Mouse (Mus musculus) stomach, embryonic 16.5 days (tissue): ENCODE measurements at regions not wholly inside any gene's neighbourhood (a gene's known extent, or its start where the extent isn't known, plus 50 kb on each side); places are given as distances from the start of the nearest gene placed in this dataset.
"Not testable (repeated sequence)": the region's sequence is repeated elsewhere in the genome, so short reads cannot be mapped to it uniquely, and the experiment has no call there.

ENCODE experiments used
- ATAC-seq: fragments of 200-750 bp; cut with Nextera tagmentation; 2 replicates; pipeline ENCODE4 v1.8.0; 2017; ENCODE audit warnings: moderate number of reproducible peaks, moderate TSS enrichment; ENCODE audit not compliant: insufficient read depth, low FRiP score
- H3K27ac ChIP-seq: fragments of 300-500 bp; sonication (generic); 2 replicates; pipeline ENCODE4 v1.5.1; 2014; ENCODE audit warnings: low read length
- H3K27me3 ChIP-seq: fragments of 300-500 bp; sonication (generic); 2 replicates; pipeline ENCODE4 v1.6.1; 2014; ENCODE audit warnings: low read length, control low read depth, mixed read lengths; ENCODE audit not compliant: control insufficient read depth, insufficient read depth
- H3K36me3 ChIP-seq: fragments of 300-500 bp; sonication (generic); 2 replicates; pipeline ENCODE4 v1.6.1; 2014; ENCODE audit warnings: low read length; ENCODE audit not compliant: control insufficient read depth, insufficient read depth
- H3K4me1 ChIP-seq: fragments of 300-500 bp; sonication (generic); 2 replicates; pipeline ENCODE4 v1.6.1; 2014; ENCODE audit warnings: low read length, control low read depth, mixed read lengths; ENCODE audit not compliant: control insufficient read depth, insufficient read depth
- H3K4me2 ChIP-seq: fragments of 300-500 bp; sonication (generic); 2 replicates; pipeline ENCODE4 v1.6.1; 2014; ENCODE audit warnings: low read depth, low read length, mixed read lengths
- H3K4me3 ChIP-seq: fragments of 300-500 bp; sonication (generic); replicated peaks from 2 replicates; pipeline ENCODE4 v1.5.1; 2014; ENCODE audit warnings: mild to moderate bottlenecking, low read length
- H3K9ac ChIP-seq: fragments of 300-500 bp; sonication (generic); 2 replicates; pipeline ENCODE4 v1.6.1; 2014; ENCODE audit warnings: low read length
- H3K9me3 ChIP-seq: fragments of 300-500 bp; sonication (generic); replicated peaks from 2 replicates; pipeline ENCODE4 v1.6.1; 2016; ENCODE audit warnings: low read length, control low read depth; ENCODE audit not compliant: control insufficient read depth
- WGBS: fragments of 180-500 bp; shearing (Covaris S2); extraction: QIAGEN DNeasy Blood & Tissue Kit; methylation state at CpG from one replicate; pipeline ENCODE4 v1.1.7; 2014; 5-methylcytosine and 5-hydroxymethylcytosine counted together

- ATAC-seq: no peak
- H3K36me3 ChIP-seq: no peaks in the 10 kb centered on the region
- H3K4me3 ChIP-seq: no peak overlapping the region
- H3K9ac ChIP-seq: no peak overlapping the region
- H3K27me3 ChIP-seq: no peaks in the 10 kb centered on the region
- no peaks in the 10 kb centered on the region for H3K4me1 ChIP-seq
- H3K9me3 ChIP-seq: no peaks in the 10 kb centered on the region
- 96% methylated on average over 4 of the region's 4 CpGs for WGBS
- no peak overlapping the region for H3K4me2 ChIP-seq
- H3K27ac ChIP-seq: no peak overlapping the region
Observed at GRCm38 (mm10) chr11:121894801-121895200, 64.8 kb downstream of the Ptchd3 start.

DNA sequence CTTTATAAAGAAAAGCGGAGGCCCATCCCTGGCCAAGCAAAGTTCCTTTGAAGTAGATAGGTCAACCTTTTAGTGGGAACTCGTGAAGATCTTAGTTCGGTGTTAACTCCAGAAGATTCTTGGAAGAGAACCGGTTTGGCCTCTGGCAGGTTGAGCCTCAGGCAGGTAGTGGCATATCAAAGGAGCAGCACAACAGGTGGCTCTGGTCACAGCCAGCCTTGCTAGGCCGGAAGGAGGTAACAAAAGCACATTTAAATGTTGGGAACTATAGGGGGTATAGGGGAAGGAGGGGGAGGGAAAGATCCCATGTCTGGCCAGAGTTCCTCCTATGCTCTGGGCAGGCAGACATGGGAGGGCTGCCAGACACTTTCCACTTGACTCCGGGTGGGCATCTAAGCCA, 74.3 kb downstream of the Ptchd3 start:
- H3K4me3 ChIP-seq, H3K36me3 ChIP-seq, H3K9ac ChIP-seq, H3K27me3 ChIP-seq, ATAC-seq, H3K9me3 ChIP-seq, H3K4me2 ChIP-seq, H3K4me1 ChIP-seq, H3K27ac ChIP-seq: not testable (repeated sequence)
- WGBS: 70% methylated on average over 6 of the region's 6 CpGs

DNA sequence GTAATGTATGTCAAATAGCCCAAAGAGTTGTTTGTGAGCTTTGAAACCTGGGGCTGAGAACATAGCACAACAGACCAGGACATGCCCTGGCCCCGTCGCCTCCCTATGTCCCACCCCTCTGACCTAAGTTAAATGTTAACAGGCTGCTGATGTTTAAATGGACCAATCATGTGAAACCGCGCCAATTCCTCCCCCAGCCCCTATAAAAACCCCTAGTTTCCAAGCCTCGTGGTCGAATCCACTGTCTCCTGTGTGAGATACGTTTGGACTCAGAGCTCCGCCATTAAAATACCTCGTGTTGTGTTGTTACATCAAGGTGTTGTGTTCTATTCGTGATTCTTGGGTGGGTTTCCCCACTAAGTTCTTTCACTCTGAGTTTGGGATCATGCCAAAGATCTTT, 94.6 kb downstream of the Ptchd3 start:
- H3K27ac ChIP-seq, H3K27me3 ChIP-seq, H3K36me3 ChIP-seq, H3K9ac ChIP-seq, H3K9me3 ChIP-seq, ATAC-seq, H3K4me1 ChIP-seq, H3K4me2 ChIP-seq, H3K4me3 ChIP-seq: not testable (repeated sequence)
- 81% methylated on average over 10 of the region's 10 CpGs for WGBS

DNA sequence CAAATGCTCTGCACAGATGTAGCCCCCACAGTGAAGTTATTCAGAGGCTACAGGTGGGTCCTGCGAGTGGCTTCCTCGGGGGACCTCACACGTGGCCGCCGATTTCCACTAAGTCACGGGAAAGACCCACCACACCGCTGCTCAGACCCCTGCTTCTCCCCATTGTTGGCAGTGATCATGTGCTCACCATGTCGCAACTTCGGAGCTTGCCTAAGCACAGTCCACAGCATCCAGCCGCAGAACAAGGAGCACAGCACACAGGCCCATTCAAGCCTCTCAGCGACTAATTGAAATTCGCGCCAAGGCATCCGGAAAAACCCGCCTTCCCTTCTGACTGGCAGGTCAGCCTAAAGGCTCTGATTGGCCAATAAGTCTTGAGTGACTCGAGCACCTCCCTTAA, 95.0 kb downstream of the Ptchd3 start:
- not testable (repeated sequence) for H3K4me3 ChIP-seq, H3K27ac ChIP-seq, ATAC-seq, H3K9me3 ChIP-seq, H3K36me3 ChIP-seq, H3K27me3 ChIP-seq, H3K4me2 ChIP-seq, H3K4me1 ChIP-seq, H3K9ac ChIP-seq
- 45% methylated on average over 15 of the region's 16 CpGs for WGBS

DNA sequence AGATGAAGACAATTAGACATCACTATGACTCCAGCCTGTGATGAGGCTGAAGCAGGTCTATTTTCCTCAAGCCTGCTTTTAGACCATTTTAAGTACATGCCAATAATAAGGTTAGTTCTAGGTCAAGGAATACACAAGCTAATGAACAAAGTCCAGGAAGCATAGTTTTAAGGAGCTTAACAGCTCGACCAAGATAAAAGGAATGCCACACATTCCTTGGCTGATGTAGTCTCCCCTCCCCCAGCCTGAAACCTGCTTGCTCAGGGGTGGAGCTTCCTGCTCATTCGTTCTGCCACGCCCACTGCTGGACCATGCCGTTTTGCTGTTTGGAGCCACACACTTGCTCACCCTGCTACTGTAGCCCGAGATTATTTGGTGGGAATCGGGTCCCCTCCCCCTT, 121.7 kb downstream of the Ptchd3 start:
- H3K27ac ChIP-seq, H3K9ac ChIP-seq, ATAC-seq, H3K4me2 ChIP-seq, H3K36me3 ChIP-seq, H3K27me3 ChIP-seq, H3K4me3 ChIP-seq, H3K9me3 ChIP-seq, H3K4me1 ChIP-seq: not testable (repeated sequence)
- 62% methylated on average over 6 of the region's 6 CpGs for WGBS

DNA sequence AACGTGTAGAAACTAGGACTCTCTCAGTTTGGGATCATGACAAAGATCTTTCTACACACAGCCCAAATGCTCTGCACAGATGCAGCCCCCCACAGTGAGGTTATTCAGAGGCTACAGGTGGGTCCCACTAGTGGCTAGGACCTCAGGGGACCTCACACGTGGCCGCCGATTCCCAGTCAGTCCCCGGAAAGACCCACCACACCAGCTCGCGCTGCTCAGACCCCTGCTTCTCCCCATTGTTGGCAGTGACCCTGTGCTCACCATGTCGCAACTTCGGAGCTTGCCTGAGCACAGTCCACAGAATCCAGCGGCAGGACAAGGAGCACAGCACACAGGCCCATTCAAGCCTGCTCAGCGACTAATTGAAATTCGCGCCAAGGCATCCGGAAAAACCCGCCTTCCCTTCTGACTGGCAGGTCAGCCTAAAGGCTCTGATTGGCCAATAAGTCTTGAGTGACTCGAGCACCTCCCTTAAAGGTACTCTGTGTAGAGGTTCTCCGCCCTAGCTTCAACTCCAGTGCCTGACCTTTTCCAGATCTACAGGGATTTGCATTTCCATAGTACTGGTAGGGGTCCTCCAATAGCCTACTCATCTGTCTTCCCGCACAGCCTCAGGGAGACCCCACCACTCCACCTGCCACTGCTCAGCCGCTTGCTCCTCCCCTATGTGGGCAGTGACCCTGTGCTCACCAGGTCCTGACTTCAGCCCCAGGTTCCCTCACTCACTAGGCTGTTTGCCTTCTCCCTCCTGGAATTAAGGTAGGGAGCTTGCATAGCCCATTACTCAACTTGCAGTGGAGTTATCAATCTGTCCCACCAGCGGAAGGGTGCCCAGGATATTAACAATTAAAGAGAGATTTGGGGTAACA, 126.6 kb downstream of the Ptchd3 start:
- peak overlapping the region; percentile 38; the same call in 1 of the 2 replicates for H3K4me2 ChIP-seq
- not testable (repeated sequence) for H3K27me3 ChIP-seq, H3K27ac ChIP-seq, H3K4me3 ChIP-seq, H3K4me1 ChIP-seq, H3K36me3 ChIP-seq, H3K9ac ChIP-seq, H3K9me3 ChIP-seq, ATAC-seq
- 22% methylated on average over 20 of the region's 20 CpGs for WGBS

DNA sequence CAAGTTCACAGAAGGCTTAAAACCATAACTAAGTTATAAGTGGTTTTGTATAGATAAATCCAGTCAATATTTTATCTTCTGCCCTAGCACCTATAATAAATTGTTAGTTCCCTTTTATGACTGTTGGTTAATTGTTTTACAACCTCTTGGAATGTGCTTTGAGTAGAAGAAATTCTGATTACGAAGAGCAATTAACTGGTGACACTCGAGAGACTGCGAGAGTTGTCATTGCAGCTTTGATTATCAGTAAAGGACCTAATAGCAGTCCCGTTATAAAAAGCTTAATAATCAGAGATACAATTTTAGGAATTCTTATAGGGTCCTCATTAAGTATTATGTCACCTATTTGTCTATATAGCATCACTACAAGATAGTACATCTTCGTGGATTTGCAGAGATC, 128.7 kb downstream of the Ptchd3 start:
- H3K27me3 ChIP-seq, H3K9me3 ChIP-seq, H3K36me3 ChIP-seq, H3K9ac ChIP-seq, H3K4me3 ChIP-seq, H3K4me1 ChIP-seq, H3K27ac ChIP-seq, ATAC-seq, H3K4me2 ChIP-seq: not testable (repeated sequence)
- WGBS: 51% methylated on average over 5 of the region's 5 CpGs

- H3K27ac ChIP-seq, H3K9ac ChIP-seq, ATAC-seq, H3K36me3 ChIP-seq, H3K4me2 ChIP-seq, H3K9me3 ChIP-seq, H3K4me3 ChIP-seq, H3K27me3 ChIP-seq, H3K4me1 ChIP-seq: not testable (repeated sequence)
Observed at GRCm38 (mm10) chr11:121964111-121964510, 134.1 kb downstream of the Ptchd3 start.

DNA sequence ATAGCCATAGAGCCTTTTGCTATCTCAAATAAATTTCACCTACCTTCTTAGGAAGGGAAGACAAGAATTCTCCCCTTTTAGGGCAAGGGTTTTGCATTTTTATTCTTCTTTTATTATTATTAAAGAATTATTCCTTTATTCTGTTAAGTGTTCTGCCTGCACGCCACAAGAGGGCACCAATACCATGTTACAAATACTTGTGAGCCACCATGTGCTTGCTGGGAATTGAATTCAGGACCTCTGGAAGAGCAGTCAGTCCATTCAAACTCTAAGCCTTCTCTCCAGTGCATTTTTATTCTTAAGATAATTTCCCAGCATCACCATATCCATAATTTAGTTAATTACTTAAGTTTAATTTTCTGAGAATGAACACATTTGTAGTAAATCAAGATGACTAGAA, 135.9 kb downstream of the Ptchd3 start:
- H3K9ac ChIP-seq, H3K4me1 ChIP-seq, H3K27me3 ChIP-seq, H3K36me3 ChIP-seq, H3K27ac ChIP-seq, H3K9me3 ChIP-seq, H3K4me2 ChIP-seq, H3K4me3 ChIP-seq, ATAC-seq: not testable (repeated sequence)
- WGBS: 0% methylated on average over 1 of the region's 1 CpGs
